Mouse (Mus musculus) stomach, postnatal 0 days (tissue): ENCODE results near the gene Fam228a.

Source experiments
- CTCF ChIP-seq: IDR thresholded peaks from 2 replicates; pipeline ENCODE4 v1.5.1; 2016; ENCODE audit warnings: antibody characterized with exemption, low read depth, mild to moderate bottlenecking, moderate library complexity
- EP300 ChIP-seq: optimal IDR thresholded peaks from 2 replicates; pipeline ENCODE3; 2016; ENCODE audit warnings: antibody characterized with exemption

DNA sequence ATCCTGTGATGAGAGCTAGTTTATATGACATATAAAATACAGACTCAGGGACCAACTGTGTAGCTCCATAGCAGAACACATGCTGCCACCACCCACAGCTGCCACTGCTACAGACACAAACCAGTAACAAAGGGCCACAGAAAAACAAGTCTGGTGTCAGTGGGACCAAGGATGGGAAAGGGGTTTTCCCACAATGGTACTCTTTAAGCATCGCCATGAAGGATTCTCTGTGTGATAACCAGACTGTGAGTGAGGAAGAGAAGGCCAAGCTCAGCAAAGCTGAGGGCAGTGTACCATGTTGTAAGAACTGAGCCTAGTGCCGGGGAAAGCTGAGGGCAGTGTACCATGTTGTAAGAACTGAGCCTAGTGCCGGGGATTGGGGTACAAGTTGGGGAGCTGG is 47.0 kb downstream of the Fam228a start:
- no peak for TF ChIP-seq CTCF
- TF ChIP-seq EP300: no peak
